Mouse (Mus musculus): ENCODE results near the gene Tnfrsf9.
A peak's percentile ranks its signal among the peaks of the same experiment; 100 is the strongest.

DNA sequence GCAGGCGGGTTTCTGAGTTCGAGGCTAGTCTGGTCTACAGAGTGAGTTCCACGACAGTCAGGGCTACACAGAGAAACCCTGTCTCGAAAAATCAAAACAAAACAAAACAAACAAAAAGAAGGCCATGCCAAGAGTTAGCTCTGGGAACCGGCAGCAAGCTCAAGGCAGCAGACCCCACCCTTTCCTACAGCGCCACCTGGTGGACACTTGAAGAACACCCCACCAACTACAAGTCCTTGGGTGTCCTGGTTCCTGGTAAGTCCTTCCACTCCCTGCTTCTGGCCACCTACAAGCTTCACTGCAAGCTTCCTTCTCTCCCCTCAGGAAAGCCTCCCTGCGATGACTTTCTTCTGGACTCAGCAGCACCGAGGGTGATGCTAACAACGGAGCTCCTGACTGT, 12.7 kb upstream of the Tnfrsf9 start:
- peak; percentile 84 for TF ChIP-seq CTCF (IDR thresholded peaks at IDR 0.05; ENCODE audit: low read depth)
- TF ChIP-seq EP300 (IDR thresholded peaks at IDR 0.05; ENCODE audit: low read depth) = no peak

Data from heart, postnatal 0 days (tissue).